Mouse (Mus musculus) small intestine, adult 2 months (tissue): Measurements from ENCODE around the gene Ccdc33.

Source experiments
- CTCF ChIP-seq: fragments of 200-500 bp; IDR thresholded peaks from 2 replicates; pipeline ENCODE4 v1.5.1; 2012; ENCODE audit warnings: low read depth, mild to moderate bottlenecking, control low read depth, inconsistent platforms, low read length, moderate library complexity, mixed read lengths; ENCODE audit not compliant: insufficient replicate concordance, insufficient read length; ENCODE audit errors: extremely low read depth
- POLR2A ChIP-seq: fragments of 200-500 bp; IDR thresholded peaks from 2 replicates; pipeline ENCODE4 v1.6.1; 2012; ENCODE audit warnings: low read depth, mild to moderate bottlenecking, control low read depth, inconsistent platforms, low read length, moderate library complexity

- TF ChIP-seq POLR2A (no peak), CTCF (no peak)
These were observed 69.4 kb downstream of the Ccdc33 start for GRCm38 (mm10) chr9:58049186-58049585.
